7 mouse cellular contexts compared by ENCODE assay signal in the genomic region with DNA sequence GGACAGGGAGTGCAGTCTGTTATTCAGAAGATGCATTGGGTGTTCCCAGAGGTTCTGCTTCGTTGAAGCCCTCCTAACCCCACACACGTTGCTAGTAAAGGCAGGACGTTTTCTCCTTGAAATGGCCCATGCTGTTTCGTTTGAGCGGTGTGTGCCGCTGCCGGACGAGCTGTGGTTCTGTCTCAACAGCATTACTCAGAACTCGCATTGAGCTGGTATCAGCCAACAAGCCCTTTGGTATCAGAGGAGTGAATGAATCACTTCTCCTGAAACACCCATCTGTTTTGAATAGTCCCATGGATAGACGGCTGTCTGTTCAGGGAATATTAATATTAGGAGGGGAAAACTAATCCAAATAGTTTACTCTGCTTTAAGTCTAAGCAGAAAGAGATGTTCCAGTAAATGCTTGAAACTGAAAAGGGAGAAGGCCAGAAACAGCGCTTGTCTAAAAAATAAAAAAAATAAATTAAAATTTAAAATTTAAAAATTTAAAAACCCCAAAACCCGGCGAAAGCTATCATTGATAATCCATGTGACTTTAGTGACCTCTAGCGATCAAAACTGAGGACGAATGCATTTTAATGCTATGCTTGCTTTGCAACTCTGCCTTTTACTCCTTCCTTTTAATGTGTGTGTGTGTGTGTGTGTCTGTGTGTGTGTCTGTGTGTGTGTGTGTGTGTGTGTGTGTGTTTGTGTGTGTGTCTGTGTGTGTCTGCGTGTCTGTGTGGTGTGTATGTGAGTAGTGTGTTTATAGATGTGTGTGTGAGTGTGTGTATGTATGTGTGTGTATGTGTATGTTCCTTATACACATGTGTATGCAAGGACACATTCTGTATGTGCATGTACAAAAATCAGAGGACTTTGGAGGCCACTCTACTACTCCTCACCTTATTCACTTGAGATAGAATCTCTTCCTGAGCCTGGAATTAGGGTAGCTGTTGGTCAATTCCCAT. TPM values are rescaled to one million over a fixed set of nuclear protein-coding genes. Genes with fewer than 3 reads are reported as not detected.
A peak's percentile ranks its signal among the peaks of the same experiment; 100 is the strongest.
DNase-seq lines count a peak whose midpoint lies in the region; ATAC-seq and TF ChIP-seq lines count a peak whose summit lies in the region.

No protein-coding gene starts in this region.

- no peak overlapping the region for H3K27ac ChIP-seq in liver, adult 2 months (replicated peaks; ENCODE audit: insufficient read depth, low read depth, low read length)
- H3K27ac ChIP-seq in embryonic facial prominence, embryonic 13.5 days = no peak overlapping the region
- H3K27ac ChIP-seq in kidney, postnatal 0 days = no peak overlapping the region

- no peaks in the 10 kb centered on the region for H3K36me3 ChIP-seq in liver, adult 2 months (ENCODE audit: control insufficient read depth, insufficient read depth, low read length)
- H3K36me3 ChIP-seq in embryonic facial prominence, embryonic 13.5 days = no peaks in the 10 kb centered on the region
- no peaks in the 10 kb centered on the region for H3K36me3 ChIP-seq in kidney, postnatal 0 days (ENCODE audit: insufficient read depth, low read length)

- no peaks in the 10 kb centered on the region for H3K9me3 ChIP-seq in embryonic facial prominence, embryonic 13.5 days
- H3K9me3 ChIP-seq in kidney, postnatal 0 days (replicated peaks; ENCODE audit: low read length) = no peaks in the 10 kb centered on the region

- peak; percentile 41 for TF ChIP-seq CTCF in liver, adult 2 months (IDR thresholded peaks at IDR 0.05; ENCODE audit: low read depth, low read length)
- peak; percentile 69 for TF ChIP-seq CTCF in kidney, postnatal 0 days (IDR thresholded peaks at IDR 0.05; ENCODE audit: low read depth)

- no peak for TF ChIP-seq POLR2A in liver, adult 2 months (IDR thresholded peaks at IDR 0.05; ENCODE audit: extremely low read depth, insufficient read depth, low read length)

- ATAC-seq in embryonic facial prominence, embryonic 13.5 days (ENCODE audit: insufficient number of reproducible peaks, insufficient read depth, low FRiP score, low TSS enrichment, low read depth) = no peak
- ATAC-seq in kidney, postnatal 0 days (replicated peaks; ENCODE audit: low FRiP score, low read depth) = no peak
- peak; percentile 82 for ATAC-seq in megakaryocyte progenitor cell, adult 5-6 weeks (replicated peaks; ENCODE audit: poor library complexity)

- H3K27me3 ChIP-seq in liver, adult 2 months (ENCODE audit: control insufficient read depth, insufficient read depth, low read length) = peaks cover 2% of the 10 kb centered on the region; the same call in 1 of the 2 replicates
- 0 out of 2 replicates have a peak, but pooled peaks cover 4% of the 10 kb centered on the region for H3K27me3 ChIP-seq in embryonic facial prominence, embryonic 13.5 days
- no peaks in the 10 kb centered on the region for H3K27me3 ChIP-seq in kidney, postnatal 0 days (ENCODE audit: insufficient read depth, low read length)

- no peak overlapping the region for H3K9ac ChIP-seq in liver, adult 2 months (ENCODE audit: low read depth, low read length)
- no peak overlapping the region for H3K9ac ChIP-seq in embryonic facial prominence, embryonic 13.5 days
- no peak overlapping the region for H3K9ac ChIP-seq in kidney, postnatal 0 days (ENCODE audit: low read depth, low read length)

- 0 out of 2 replicates have a peak, but pooled peaks cover 4% of the 10 kb centered on the region for H3K4me1 ChIP-seq in liver, adult 2 months (ENCODE audit: control insufficient read depth, insufficient read depth, low read length)
- H3K4me1 ChIP-seq in embryonic facial prominence, embryonic 13.5 days = no peaks in the 10 kb centered on the region
- no peaks in the 10 kb centered on the region for H3K4me1 ChIP-seq in kidney, postnatal 0 days (replicated peaks; ENCODE audit: insufficient read depth, low read length)

- H3K79me2 ChIP-seq in liver, adult 2 months (ENCODE audit: control insufficient read depth, insufficient read depth, low read length) = no peaks in the 10 kb centered on the region

- H3K4me2 ChIP-seq in embryonic facial prominence, embryonic 13.5 days = peak overlapping the region; percentile 47
- H3K4me2 ChIP-seq in kidney, postnatal 0 days (ENCODE audit: low read length) = peak overlapping the region; percentile 48

- DNase-seq in liver, adult 2 months (ENCODE audit: extremely low read depth, low read depth, low spot score) = peak; percentile 11
- DNase-seq in liver = no peak
- peak; percentile 44 for DNase-seq in adipocyte (ENCODE audit: low spot score)
- peak; percentile 73 for DNase-seq in kidney, postnatal 0 days (ENCODE audit: low spot score)
- no peak for DNase-seq in urinary bladder, postnatal 4 days (ENCODE audit: low spot score in 2 of 2)

- WGBS in liver, adult 2 months = 29% methylated on average over 16 of the region's 16 CpGs
- 27% methylated on average over 16 of the region's 16 CpGs for WGBS in embryonic facial prominence, embryonic 13.5 days
- WGBS in kidney, postnatal 0 days = 28% methylated on average over 16 of the region's 16 CpGs

- H3K4me3 ChIP-seq in liver, adult 2 months (ENCODE audit: insufficient read depth, low read depth, low read length) = no peak overlapping the region
- no peak overlapping the region for H3K4me3 ChIP-seq in embryonic facial prominence, embryonic 13.5 days
- no peak overlapping the region for H3K4me3 ChIP-seq in kidney, postnatal 0 days (replicated peaks; ENCODE audit: low read depth, low read length)

RNA-seq across cellular contexts. Expression of a gene that starts 10.5 kb away (rescaled TPM):
- total RNA-seq in liver, adult 2 months (2014; rRNA removed) = 0.07 and 0.37 TPM in 2 replicates
- not detected in 2 replicates for polyA plus RNA-seq in liver, adult 2 months (2012; rRNA removed)
- polyA plus RNA-seq in embryonic facial prominence, embryonic 13.5 days (2015; fragmentation: Nextera tagmentation; extraction: Ambion mirVana) = 2.7 and 12.0 TPM in 2 replicates
- polyA plus RNA-seq in kidney, postnatal 0 days (2015; fragmentation: Nextera tagmentation; extraction: Ambion mirVana) = 1.1 and 1.2 TPM in 2 replicates
- total RNA-seq in megakaryocyte progenitor cell, adult 5-6 weeks (2015) = 9.4 and 10.0 TPM in 2 replicates
- total RNA-seq in megakaryocyte progenitor cell, adult 5-6 weeks (2017) = 8.5 and 9.1 TPM in 2 replicates

Comparison
In these comparisons a context has a peak if more than half of its experiments do, and no peak if none do; other contexts are left out.
1. DNase-seq: peak in liver, adult 2 months (single experiment), adipocyte (single experiment) and kidney, postnatal 0 days (single experiment); none in liver (single experiment) and urinary bladder, postnatal 4 days (0 of 2).